Comparison of ENCODE assay signal across 24 mouse cellular contexts in the genomic region with DNA sequence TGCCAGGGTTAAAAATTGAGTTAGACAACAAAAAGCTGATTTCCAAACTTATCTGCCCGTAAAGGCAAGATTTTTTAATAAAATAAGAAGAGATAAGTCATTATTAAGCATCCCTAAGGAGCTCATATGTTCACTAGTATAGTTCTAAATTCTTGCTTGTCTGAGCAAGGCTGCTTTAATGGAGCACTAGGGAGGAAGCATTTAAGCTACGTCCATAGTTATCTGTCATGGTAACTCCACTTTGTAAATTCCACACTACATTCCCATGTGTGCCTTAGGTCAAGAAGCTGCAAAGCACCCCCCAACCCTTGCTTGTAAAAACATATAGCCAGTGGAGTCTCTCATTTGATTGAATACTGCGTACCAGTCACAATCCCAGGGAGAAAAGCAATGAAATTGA.
DNase-seq lines count a peak whose midpoint lies in the region; ATAC-seq and TF ChIP-seq lines count a peak whose summit lies in the region.
"Had no signal": no experiment of that assay in that cellular context is flagged by ENCODE, and none has a peak within 500 bp of the region (broad histone marks: within the 10 kb centered on the region; RNA-seq: fewer than 3 reads in every experiment).

No protein-coding gene starts in this region.

- H3K4me2 ChIP-seq in hindbrain, postnatal 0 days (ENCODE audit: low read depth, low read length): no peak overlapping the region
- H3K4me2 ChIP-seq in hindbrain, embryonic 16.5 days (ENCODE audit: low read length): no peak overlapping the region
- H3K4me2 ChIP-seq in neural tube, embryonic 12.5 days (replicated peaks): no peak overlapping the region
- no peak overlapping the region for H3K4me2 ChIP-seq in neural tube, embryonic 13.5 days
- H3K4me2 ChIP-seq: embryonic facial prominence, embryonic 12.5 days; forebrain, embryonic 12.5 days; forebrain, embryonic 15.5 days; heart, embryonic 13.5 days had no signal

- H3K9me3 ChIP-seq in hindbrain, postnatal 0 days (ENCODE audit: low read length): no peaks in the 10 kb centered on the region
- H3K9me3 ChIP-seq in hindbrain, embryonic 16.5 days (ENCODE audit: control insufficient read depth, low read length): no peaks in the 10 kb centered on the region
- no peaks in the 10 kb centered on the region for H3K9me3 ChIP-seq in neural tube, embryonic 12.5 days
- no peaks in the 10 kb centered on the region for H3K9me3 ChIP-seq in neural tube, embryonic 13.5 days
- H3K9me3 ChIP-seq: embryonic facial prominence, embryonic 12.5 days; forebrain, embryonic 12.5 days; forebrain, embryonic 15.5 days; heart, embryonic 10.5 days; heart, embryonic 13.5 days had no signal

- intact Hi-C loops in left cerebral cortex, postnatal 10 days (cut with DNase I): no loop called here

- DNase-seq in hindbrain, postnatal 0 days (ENCODE audit: low spot score): peak; percentile 4
- DNase-seq in neural tube, embryonic 10.5 days (ENCODE audit: extremely low spot score, low spot score): no peak
- DNase-seq in left cerebral cortex, postnatal 10 days (ENCODE audit: extremely low spot score in 1 of 2, low spot score in 2 of 2): no peak
- no peak for DNase-seq in embryo, embryonic 10 days (ENCODE audit: low spot score)
- DNase-seq: adrenal gland, adult 2 months; adrenal gland, postnatal 14 days; cerebellum, adult 11 months; cerebellum, adult 2 months; cerebellum, postnatal 10 days; cerebellum, postnatal 36 days; gastrocnemius, postnatal 25 days; heart, adult 2 months; heart, postnatal 14 days; heart, postnatal 4 days had no signal

- no peak overlapping the region for H3K27ac ChIP-seq in hindbrain, postnatal 0 days
- no peak overlapping the region for H3K27ac ChIP-seq in hindbrain, embryonic 16.5 days (ENCODE audit: low read depth, low read length)
- no peak overlapping the region for H3K27ac ChIP-seq in neural tube, embryonic 12.5 days
- no peak overlapping the region for H3K27ac ChIP-seq in neural tube, embryonic 13.5 days (replicated peaks)
- H3K27ac ChIP-seq: embryonic facial prominence, embryonic 12.5 days; forebrain, embryonic 12.5 days; forebrain, embryonic 15.5 days; heart, adult 2 months; heart, embryonic 10.5 days; heart, embryonic 13.5 days had no signal

- 63% methylated on average over 3 of the region's 3 CpGs for WGBS in hindbrain, postnatal 0 days
- 68% methylated on average over 3 of the region's 3 CpGs for WGBS in hindbrain, embryonic 16.5 days
- WGBS in neural tube, embryonic 12.5 days: 72% methylated on average over 3 of the region's 3 CpGs
- 62% methylated on average over 3 of the region's 3 CpGs for WGBS in neural tube, embryonic 13.5 days

- H3K4me3 ChIP-seq in hindbrain, postnatal 0 days (ENCODE audit: low read length): no peak overlapping the region
- no peak overlapping the region for H3K4me3 ChIP-seq in hindbrain, embryonic 16.5 days (ENCODE audit: low read length)
- H3K4me3 ChIP-seq in neural tube, embryonic 12.5 days: no peak overlapping the region
- no peak overlapping the region for H3K4me3 ChIP-seq in neural tube, embryonic 13.5 days
- H3K4me3 ChIP-seq: embryonic facial prominence, embryonic 12.5 days; erythroblast, embryonic 14.5 days; forebrain, embryonic 12.5 days; forebrain, embryonic 15.5 days; heart, adult 2 months; heart, embryonic 10.5 days; heart, embryonic 13.5 days had no signal

- no peak overlapping the region for H3K9ac ChIP-seq in hindbrain, postnatal 0 days (replicated peaks; ENCODE audit: low read length)
- no peak overlapping the region; the same call in 1 of the 2 replicates for H3K9ac ChIP-seq in hindbrain, embryonic 16.5 days (ENCODE audit: low read depth, low read length)
- H3K9ac ChIP-seq in neural tube, embryonic 12.5 days: no peak overlapping the region
- no peak overlapping the region for H3K9ac ChIP-seq in neural tube, embryonic 13.5 days
- H3K9ac ChIP-seq: embryonic facial prominence, embryonic 12.5 days; forebrain, embryonic 12.5 days; forebrain, embryonic 15.5 days; heart, embryonic 13.5 days had no signal

- no peaks in the 10 kb centered on the region for H3K4me1 ChIP-seq in hindbrain, postnatal 0 days (ENCODE audit: insufficient read depth, low read length)
- no peaks in the 10 kb centered on the region for H3K4me1 ChIP-seq in hindbrain, embryonic 16.5 days (ENCODE audit: control insufficient read depth, insufficient read depth, low read depth, low read length)
- no peaks in the 10 kb centered on the region for H3K4me1 ChIP-seq in neural tube, embryonic 12.5 days
- H3K4me1 ChIP-seq in neural tube, embryonic 13.5 days (replicated peaks): no peaks in the 10 kb centered on the region
- H3K4me1 ChIP-seq: embryonic facial prominence, embryonic 12.5 days; forebrain, embryonic 12.5 days; forebrain, embryonic 15.5 days; heart, embryonic 10.5 days; heart, embryonic 13.5 days had no signal

- no peak for TF ChIP-seq CTCF in hindbrain, postnatal 0 days (IDR thresholded peaks at IDR 0.05; ENCODE audit: low read depth)

- H3K36me3 ChIP-seq in hindbrain, postnatal 0 days (ENCODE audit: insufficient read depth, low read length): no peaks in the 10 kb centered on the region
- H3K36me3 ChIP-seq in hindbrain, embryonic 16.5 days (ENCODE audit: control insufficient read depth, insufficient read depth, low read length): no peaks in the 10 kb centered on the region
- H3K36me3 ChIP-seq in neural tube, embryonic 12.5 days: no peaks in the 10 kb centered on the region
- no peaks in the 10 kb centered on the region for H3K36me3 ChIP-seq in neural tube, embryonic 13.5 days
- H3K36me3 ChIP-seq: embryonic facial prominence, embryonic 12.5 days; forebrain, embryonic 12.5 days; forebrain, embryonic 15.5 days; heart, embryonic 10.5 days; heart, embryonic 13.5 days had no signal

- no peaks in the 10 kb centered on the region for H3K27me3 ChIP-seq in hindbrain, postnatal 0 days (ENCODE audit: insufficient read depth, low read length)
- no peaks in the 10 kb centered on the region for H3K27me3 ChIP-seq in hindbrain, embryonic 16.5 days (replicated peaks; ENCODE audit: control insufficient read depth, insufficient read depth, low read length)
- H3K27me3 ChIP-seq in neural tube, embryonic 12.5 days (replicated peaks): no peaks in the 10 kb centered on the region
- H3K27me3 ChIP-seq in neural tube, embryonic 13.5 days: no peaks in the 10 kb centered on the region
- H3K27me3 ChIP-seq: embryonic facial prominence, embryonic 12.5 days; forebrain, embryonic 12.5 days; forebrain, embryonic 15.5 days; heart, embryonic 13.5 days had no signal

- ATAC-seq in hindbrain, postnatal 0 days: no peak
- no peak for ATAC-seq in hindbrain, embryonic 16.5 days
- ATAC-seq in neural tube, embryonic 12.5 days (ENCODE audit: low FRiP score, low read depth): peak; percentile 56; the same call in 1 of the 2 replicates
- ATAC-seq in neural tube, embryonic 13.5 days (ENCODE audit: low read depth): peak; percentile 56
- ATAC-seq: CD4-positive, CD25-positive, alpha-beta regulatory T cell, adult 4 months; forebrain, embryonic 15.5 days had no signal

Comparison
In these comparisons a context has a peak if more than half of its experiments do, and no peak if none do; other contexts are left out.
1. ATAC-seq: peak in neural tube, embryonic 12.5 days (single experiment) and neural tube, embryonic 13.5 days (single experiment); none in hindbrain, postnatal 0 days (single experiment) and hindbrain, embryonic 16.5 days (single experiment).